In the genomic region with DNA sequence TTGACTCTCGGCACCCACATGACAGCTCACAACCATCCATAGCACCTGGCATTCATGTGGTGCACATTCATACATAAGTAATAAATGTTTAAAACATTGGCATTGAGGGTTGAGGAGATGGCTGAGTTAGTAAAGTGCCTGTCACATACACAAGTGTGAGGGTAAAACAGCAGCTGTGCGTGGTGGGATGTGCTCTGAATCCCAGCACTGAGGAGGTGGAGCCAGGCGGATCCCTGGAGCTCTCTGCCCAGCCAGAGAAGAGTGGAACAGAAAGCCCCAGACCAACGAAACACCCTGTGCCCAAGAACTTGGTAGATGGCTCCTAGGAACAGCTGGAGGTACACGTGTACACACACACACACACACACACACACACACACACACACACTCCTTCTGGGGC, we compare ENCODE assay signal across 23 mouse cellular contexts. TPM values are rescaled to one million over a fixed set of nuclear protein-coding genes. Genes with fewer than 3 reads are reported as not detected.
"Had no signal": no experiment of that assay in that cellular context is flagged by ENCODE, and none has a peak within 500 bp of the region (broad histone marks: within the 10 kb centered on the region; RNA-seq: fewer than 3 reads in every experiment).

No protein-coding gene starts in this region.

- DNase-seq: gastrocnemius, postnatal 10 days; heart, postnatal 10 days; heart, postnatal 4 days; kidney, adult 18-20 months; layer of hippocampus, adult 9-11 months; layer of hippocampus, postnatal 36 days; left cerebral cortex, postnatal 4 days had no signal

- ATAC-seq: hindbrain, embryonic 16.5 days; inflammation-experienced regulatory T-cells, adult 6 months; intestine, embryonic 15.5 days; intestine, postnatal 0 days; liver, embryonic 12.5 days had no signal

- H3K9me3 ChIP-seq: heart, embryonic 10.5 days; heart, embryonic 12.5 days; hindbrain, embryonic 10.5 days; hindbrain, embryonic 12.5 days; intestine, embryonic 15.5 days; limb, embryonic 13.5 days; limb, embryonic 15.5 days; liver, embryonic 12.5 days had no signal

- H3K4me2 ChIP-seq: heart, embryonic 12.5 days; hindbrain, embryonic 12.5 days; hindbrain, embryonic 14.5 days; intestine, embryonic 15.5 days; limb, embryonic 13.5 days; limb, embryonic 15.5 days; liver, embryonic 12.5 days had no signal

- H3K9ac ChIP-seq: heart, embryonic 12.5 days; hindbrain, embryonic 12.5 days; hindbrain, embryonic 14.5 days; intestine, embryonic 15.5 days; limb, embryonic 13.5 days; limb, embryonic 15.5 days; liver, embryonic 12.5 days; liver, embryonic 14.5 days had no signal

- H3K36me3 ChIP-seq: heart, embryonic 10.5 days; heart, embryonic 12.5 days; hindbrain, embryonic 10.5 days; hindbrain, embryonic 12.5 days; intestine, embryonic 15.5 days; limb, embryonic 15.5 days; liver, embryonic 12.5 days had no signal

- H3K4me3 ChIP-seq: gastrocnemius, adult 2 months; heart, embryonic 10.5 days; heart, embryonic 12.5 days; hindbrain, embryonic 10.5 days; hindbrain, embryonic 12.5 days; intestine, embryonic 15.5 days; limb, embryonic 13.5 days; limb, embryonic 15.5 days; liver, embryonic 12.5 days had no signal

- H3K27me3 ChIP-seq: limb, embryonic 15.5 days had no signal

- H3K4me1 ChIP-seq: intestine, embryonic 15.5 days had no signal

- H3K27ac ChIP-seq: gastrocnemius, adult 2 months; heart, embryonic 10.5 days; hindbrain, embryonic 10.5 days; hindbrain, embryonic 12.5 days; hindbrain, embryonic 14.5 days; intestine, embryonic 15.5 days; limb, embryonic 13.5 days; limb, embryonic 15.5 days; liver, embryonic 12.5 days; liver, embryonic 14.5 days had no signal

RNA-seq across cellular contexts. Expression of gene Alx4, which starts 23.3 kb away (rescaled TPM):
- total RNA-seq: granulocyte monocyte progenitor cell, adult 5-6 weeks; liver, adult 2 months had no signal
- polyA plus RNA-seq: intestine, postnatal 0 days; liver, adult 2 months had no signal
